Mouse (Mus musculus): ENCODE results near the gene Mrpl40.
A peak's percentile ranks its signal among the peaks of the same experiment; 100 is the strongest.
"Not testable (repeated sequence)": the region's sequence is repeated elsewhere in the genome, so short reads cannot be mapped to it uniquely, and the experiment has no call there.

Gene Mrpl40

GRCm38 (mm10) chr16:18876442-18877308 lies at the start of gene Mrpl40, which contains the start of gene Hira:
Gene Mrpl40 (minus strand): TSS chr16:18876862.
Gene Hira (plus strand): TSS chr16:18877037.
- peak; percentile 96 for DNase-seq

- DNase-seq, result no peak
Measured at GRCm38 (mm10) chr16:18921771-18922170, 45.1 kb upstream of the Mrpl40 start.

GRCm38 (mm10) chr16:18916064-18916463 lies 39.4 kb upstream of the Mrpl40 start:
- no peak for DNase-seq

- DNase-seq, result no peak
Measured at GRCm38 (mm10) chr16:18905648-18906047, 29.0 kb upstream of the Mrpl40 start.

- no peak for DNase-seq
Measured at GRCm38 (mm10) chr16:18896429-18896828, 19.8 kb upstream of the Mrpl40 start.

- DNase-seq, result no peak
Measured at GRCm38 (mm10) chr16:18895249-18895648, 18.6 kb upstream of the Mrpl40 start.

GRCm38 (mm10) chr16:18893840-18894372 lies 17.2 kb upstream of the Mrpl40 start:
- no peak for DNase-seq

GRCm38 (mm10) chr16:18884044-18884443 lies 7.4 kb upstream of the Mrpl40 start:
- no peak for DNase-seq

GRCm38 (mm10) chr16:18878091-18878720 lies 1.5 kb upstream of the Mrpl40 start:
- peak; percentile 38 for DNase-seq

- DNase-seq, result no peak
Measured at GRCm38 (mm10) chr16:18877386-18878090, 876 bp upstream of the Mrpl40 start.

- no peak for DNase-seq
Measured at GRCm38 (mm10) chr16:18876091-18876441, 596 bp downstream of the Mrpl40 start.

GRCm38 (mm10) chr16:18870495-18870894 lies 6.2 kb downstream of the Mrpl40 start:
- DNase-seq, result not testable (repeated sequence)

- DNase-seq, result peak; percentile 47
Measured at GRCm38 (mm10) chr16:18860186-18860585, 16.5 kb downstream of the Mrpl40 start.

GRCm38 (mm10) chr16:18858551-18858950 lies 18.1 kb downstream of the Mrpl40 start:
- peak; percentile 65 for DNase-seq

- not testable (repeated sequence) for DNase-seq
Measured at GRCm38 (mm10) chr16:18849521-18850190, 27.0 kb downstream of the Mrpl40 start.

- DNase-seq, result no peak
Measured at GRCm38 (mm10) chr16:18846301-18846820, 30.3 kb downstream of the Mrpl40 start.

- no peak for DNase-seq
Measured at GRCm38 (mm10) chr16:18838346-18838745, 38.3 kb downstream of the Mrpl40 start.

- peak; percentile 96 for DNase-seq
Measured at GRCm38 (mm10) chr16:18836468-18837208, 40.0 kb downstream of the Mrpl40 start, which contains the start of the genes 2510002D24Rik and Gm28539. Gene 2510002D24Rik (plus strand): TSS chr16:18836578. Gene Gm28539 (plus strand): TSS chr16:18836584.

GRCm38 (mm10) chr16:18836073-18836467 lies 40.6 kb downstream of the Mrpl40 start:
- DNase-seq, result no peak

GRCm38 (mm10) chr16:18833486-18833885 lies 43.2 kb downstream of the Mrpl40 start:
- no peak for DNase-seq

- no peak for DNase-seq
Measured at GRCm38 (mm10) chr16:18829102-18829501, 47.6 kb downstream of the Mrpl40 start.
